Mouse (Mus musculus) G1E (cell line): ENCODE measurements around the gene Trim52. TPM values are rescaled to one million over a fixed set of nuclear protein-coding genes. Genes with fewer than 3 reads are reported as not detected.

Experiments used
- ATAC-seq: 2 replicates; pipeline ENCODE4 v1.8.0; 2016; ENCODE audit warnings: mild to moderate bottlenecking; ENCODE audit not compliant: insufficient number of reproducible peaks, poor library complexity, low FRiP score, severe bottlenecking; ENCODE audit errors: extremely low read depth
- DNase-seq: peaks from one replicate; pipeline ENCODE4 v3.0.0; 2012; ENCODE audit warnings: low spot score
- H3K27me3 ChIP-seq: 2 replicates; pipeline ENCODE4 v1.6.1; 2012; ENCODE audit warnings: mild to moderate bottlenecking, low read length, inconsistent platforms; ENCODE audit not compliant: insufficient read depth
- H3K36me3 ChIP-seq: replicated peaks from 2 replicates; pipeline ENCODE3; 2012; ENCODE audit warnings: mild to moderate bottlenecking, inconsistent platforms
- H3K4me1 ChIP-seq: 2 replicates; pipeline ENCODE4 v1.6.1; 2012; ENCODE audit warnings: low read depth, low read length, inconsistent platforms, mixed read lengths; ENCODE audit not compliant: insufficient read depth
- H3K4me3 ChIP-seq: 2 replicates; pipeline ENCODE4 v1.5.1; 2012; ENCODE audit warnings: low read depth, mild to moderate bottlenecking, inconsistent platforms, low read length, moderate library complexity, mixed read lengths
- H3K9me3 ChIP-seq: replicated peaks from 2 replicates; pipeline ENCODE4 v1.6.1; 2012; ENCODE audit warnings: inconsistent platforms
- CTCF ChIP-seq: IDR thresholded peaks from 2 replicates; pipeline ENCODE4 v1.5.1; 2012; ENCODE audit warnings: low read depth, low read length, inconsistent platforms, mixed read lengths
- GATA1 ChIP-seq: IDR thresholded peaks from 2 replicates; pipeline ENCODE4 v1.6.1; 2012; ENCODE audit warnings: borderline replicate concordance, low read length, inconsistent platforms, mixed read lengths
- GATA2 ChIP-seq: IDR thresholded peaks from 2 replicates; pipeline ENCODE4 v1.6.1; 2012; ENCODE audit warnings: low read depth, low read length, inconsistent platforms, borderline replicate concordance
- POLR2AphosphoS5 ChIP-seq: IDR thresholded peaks from 2 replicates; pipeline ENCODE4 v1.6.1; 2012; ENCODE audit warnings: low read depth, low read length, inconsistent platforms; ENCODE audit not compliant: insufficient replicate concordance
- TAL1 ChIP-seq: conservative IDR thresholded peaks from 2 replicates; pipeline ENCODE4 v1.6.1; 2012; ENCODE audit warnings: low read depth, low read length, inconsistent platforms, mixed read lengths
- polyA plus RNA-seq: library from polyadenylated mRNA; stranded (reverse); fragments of >175 nt; gene quantifications from 2 replicates; pipeline ENCODE4 v1.2.3, GENCODE M21; 2012
- total RNA-seq, 2 experiments: library from RNA; stranded (forward) in 1 of 2; stranded (reverse) in 1 of 2; fragments of 200-1000 nt in 1 of 2; fragments of >200 nt in 1 of 2; fragmentation: Nextera tagmentation in 1 of 2; gene quantifications; 2 replicates each; pipeline ENCODE4 v1.2.3; 2014 to 2017

Trim52 gene
- total RNA-seq (2014; fragmentation: Nextera tagmentation) (not detected in 2 replicates), total RNA-seq (2017) (0.05 and 0.06 TPM in 2 replicates), polyA plus RNA-seq (not detected in 2 replicates)

DNA sequence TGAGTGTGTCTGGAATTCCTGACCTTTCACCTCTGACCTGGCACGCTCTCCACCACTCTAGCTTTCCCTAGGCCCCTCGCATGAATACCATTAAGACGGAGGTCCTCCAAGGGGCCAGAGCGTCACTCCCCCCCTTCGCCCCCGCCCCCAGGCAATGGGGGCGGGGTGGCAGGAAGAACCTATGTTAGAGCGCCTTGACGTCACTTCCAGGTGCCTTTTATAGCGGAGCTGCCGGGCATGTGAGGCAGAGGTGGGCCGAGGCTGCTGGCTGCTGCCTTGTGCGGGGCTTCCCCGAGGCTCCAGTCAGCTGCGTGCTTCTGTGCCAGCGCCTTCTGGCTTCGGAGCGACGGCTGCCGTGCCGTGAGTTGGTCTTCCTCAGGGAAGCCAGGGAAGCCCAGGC is at the start of gene Trim52:
TSS of gene Trim52 (plus strand) at position 219 of the 400 bp plus-strand sequence.
- H3K27me3 ChIP-seq = no peaks in the 10 kb centered on the region
- peaks cover 21% of the 10 kb centered on the region for H3K9me3 ChIP-seq
- peak within 1 kb of the TSS; percentile 0; the same call in 1 of the 2 replicates for H3K4me3 ChIP-seq
- H3K36me3 ChIP-seq = no peaks in the 10 kb centered on the region
- no peaks in the 10 kb centered on the region; the same call in 1 of the 2 replicates for H3K4me1 ChIP-seq
- DNase-seq (no peak), ATAC-seq (no peak)
- TF ChIP-seq POLR2AphosphoS5 (no peak), CTCF (no peak), TAL1 (no peak), GATA2 (no peak), GATA1 (no peak)

DNA sequence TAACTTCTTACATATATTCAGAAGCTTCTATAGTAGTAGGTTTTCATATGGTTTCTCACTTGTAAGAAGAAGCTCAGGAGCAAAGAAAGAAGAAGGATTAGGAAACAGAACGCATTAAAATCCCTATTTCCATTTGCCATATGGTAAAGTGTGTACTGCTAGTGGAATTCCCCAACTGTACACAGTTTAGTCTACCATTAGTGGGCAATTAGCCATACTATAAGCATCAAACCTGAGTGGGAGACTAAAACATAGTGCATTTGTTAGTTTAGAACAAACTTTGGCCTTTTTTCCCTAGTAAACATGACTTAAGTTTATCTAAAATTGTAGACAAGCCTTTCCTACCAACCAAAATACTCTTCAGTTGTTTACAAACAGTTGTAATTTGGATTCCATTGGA is 33.4 kb upstream of the Trim52 start:
- Histone ChIP-seq H3K36me3 (no peaks in the 10 kb centered on the region), H3K4me3 (no peak overlapping the region), H3K4me1 (no peaks in the 10 kb centered on the region), H3K27me3 (no peaks in the 10 kb centered on the region), H3K9me3 (peaks cover 4% of the 10 kb centered on the region; the same call in 1 of the 2 replicates)
- ATAC-seq = no peak
- DNase-seq = no peak
- TF ChIP-seq TAL1 (no peak), POLR2AphosphoS5 (no peak)

DNA sequence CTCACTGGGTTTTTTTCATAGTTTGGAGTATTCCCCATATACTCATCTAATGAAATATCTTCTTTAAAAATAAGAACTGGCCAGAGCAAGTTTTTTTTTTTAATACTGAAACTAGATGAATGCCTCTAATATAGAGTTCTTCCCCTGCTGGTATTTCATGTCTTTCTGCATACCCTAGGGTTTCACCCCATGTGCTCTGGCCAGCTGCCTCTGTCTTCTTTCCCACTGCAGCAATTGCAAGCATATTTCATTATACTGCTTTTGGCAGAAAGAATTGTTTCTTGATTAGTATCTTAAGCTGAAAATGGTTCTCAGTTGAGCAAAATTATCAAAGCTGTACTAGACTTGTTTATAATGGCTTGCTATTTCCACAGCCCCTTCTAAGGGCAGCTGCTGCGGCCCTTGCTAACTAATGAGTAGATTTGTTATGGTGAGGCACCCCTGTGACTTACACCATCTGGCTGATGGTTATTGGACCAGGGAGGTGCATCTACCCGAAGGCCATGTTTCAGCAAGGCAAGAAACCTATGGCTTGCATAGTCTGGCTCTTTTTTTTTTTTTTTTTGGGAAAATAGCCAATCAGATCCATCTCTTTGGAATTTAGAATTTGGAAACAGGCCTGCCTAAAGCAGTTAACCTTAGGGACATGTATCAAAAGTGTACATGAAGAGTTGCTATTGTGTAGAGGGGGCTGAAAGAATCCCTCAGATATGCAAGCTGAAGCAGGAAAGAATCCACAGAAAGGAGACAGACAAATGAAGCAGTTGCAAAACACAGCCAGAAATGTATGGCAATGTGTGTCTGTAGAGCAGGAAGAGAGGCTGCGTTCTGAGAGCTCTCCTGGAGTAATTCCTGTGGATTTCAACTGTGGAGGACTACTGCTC is 30.6 kb upstream of the Trim52 start:
- H3K4me3 ChIP-seq = no peak overlapping the region
- H3K9me3 ChIP-seq = peaks cover 4% of the 10 kb centered on the region; the same call in 1 of the 2 replicates
- ATAC-seq (no peak), DNase-seq (no peak)
- TF ChIP-seq GATA2 (no peak), GATA1 (no peak), POLR2AphosphoS5 (no peak), TAL1 (no peak), CTCF (no peak)
- no peaks in the 10 kb centered on the region for H3K36me3 ChIP-seq
- H3K4me1 ChIP-seq = no peaks in the 10 kb centered on the region
- no peaks in the 10 kb centered on the region for H3K27me3 ChIP-seq

DNA sequence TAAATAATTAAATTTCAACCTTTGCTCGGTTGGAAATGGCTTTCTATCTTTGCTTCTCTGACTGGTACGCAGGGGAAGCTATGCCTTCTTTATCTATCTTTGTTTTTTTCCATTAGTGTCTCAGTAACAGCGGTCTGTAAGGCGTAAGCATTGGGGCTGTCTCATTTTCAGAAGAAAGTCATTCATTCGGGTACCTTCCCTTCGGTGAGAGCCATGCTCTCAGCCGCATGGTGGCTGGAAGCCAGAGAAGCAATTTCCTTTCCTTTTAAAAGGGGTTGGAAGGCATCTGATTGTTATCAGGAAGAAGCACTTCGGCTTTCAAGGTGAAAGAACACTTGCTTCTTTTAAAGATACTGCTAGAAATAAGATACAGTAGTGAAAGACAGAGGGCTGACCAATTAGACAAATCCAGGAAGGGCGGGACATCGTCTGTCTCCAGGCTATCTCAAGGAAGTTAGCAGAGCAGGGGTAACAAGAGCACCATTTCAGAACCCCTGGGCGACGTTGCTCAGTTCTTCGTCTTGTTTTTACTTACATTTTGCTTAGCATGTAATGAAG is 17.4 kb upstream of the Trim52 start:
- H3K36me3 ChIP-seq = no peaks in the 10 kb centered on the region
- peaks cover 31% of the 10 kb centered on the region for H3K9me3 ChIP-seq
- H3K4me1 ChIP-seq = no peaks in the 10 kb centered on the region
- DNase-seq (no peak), ATAC-seq (no peak)
- no peak overlapping the region for H3K4me3 ChIP-seq
- TF ChIP-seq POLR2AphosphoS5 = no peak
- no peak for TF ChIP-seq GATA2
- no peak for TF ChIP-seq TAL1
- no peak for TF ChIP-seq CTCF
- no peaks in the 10 kb centered on the region for H3K27me3 ChIP-seq

DNA sequence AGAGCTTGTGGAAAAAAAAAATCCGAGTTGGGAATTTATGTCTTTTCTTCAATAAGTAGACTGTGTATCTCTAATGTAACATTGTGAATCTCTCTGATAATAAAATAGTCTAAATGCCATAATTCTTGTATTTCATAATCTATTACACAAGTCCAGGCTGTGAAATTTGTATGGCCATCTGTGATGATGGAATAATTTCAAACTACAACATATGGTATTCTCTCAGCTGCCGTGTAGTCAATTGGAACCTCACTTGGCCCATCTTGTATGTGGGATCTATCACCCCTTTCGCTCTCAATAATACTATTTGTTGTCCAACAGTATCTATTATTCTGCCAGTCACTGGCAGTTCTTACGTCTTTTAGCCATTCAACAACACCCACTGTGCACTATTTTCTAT is 9.2 kb upstream of the Trim52 start:
- no peaks in the 10 kb centered on the region; the same call in 1 of the 2 replicates for H3K27me3 ChIP-seq
- ATAC-seq (no peak), DNase-seq (no peak)
- no peak overlapping the region for H3K4me3 ChIP-seq
- H3K9me3 ChIP-seq = peaks cover 38% of the 10 kb centered on the region
- H3K4me1 ChIP-seq = no peaks in the 10 kb centered on the region
- H3K36me3 ChIP-seq = no peaks in the 10 kb centered on the region
- no peak for TF ChIP-seq CTCF
- no peak for TF ChIP-seq POLR2AphosphoS5
- TF ChIP-seq TAL1 = no peak
- no peak for TF ChIP-seq GATA1
- TF ChIP-seq GATA2 = no peak

DNA sequence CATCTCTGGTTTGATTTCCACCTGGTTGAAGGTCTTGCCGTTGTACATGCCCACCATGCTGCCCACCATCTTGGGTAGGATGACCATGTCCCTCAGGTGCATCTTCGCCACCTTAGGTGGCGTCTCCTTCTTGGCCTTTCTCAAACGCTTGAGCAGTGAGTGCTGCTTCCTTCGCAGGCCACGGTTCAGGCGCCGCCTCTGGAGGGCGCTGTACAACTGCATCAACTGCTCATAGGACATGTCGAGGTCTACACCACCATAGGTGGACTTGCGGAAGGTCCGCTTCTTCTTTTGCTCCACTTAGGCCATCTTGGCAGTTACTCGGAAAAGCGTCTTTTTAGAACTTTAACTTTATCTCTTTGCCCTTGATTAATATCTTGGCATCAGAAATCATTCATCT is 5.1 kb upstream of the Trim52 start:
- Histone ChIP-seq H3K27me3 (no peaks in the 10 kb centered on the region; the same call in 1 of the 2 replicates), H3K4me3 (no peak overlapping the region), H3K36me3 (no peaks in the 10 kb centered on the region), H3K9me3 (peaks cover 21% of the 10 kb centered on the region), H3K4me1 (no peaks in the 10 kb centered on the region)
- TF ChIP-seq TAL1 (no peak), GATA1 (no peak), CTCF (no peak), POLR2AphosphoS5 (no peak), GATA2 (no peak)
- ATAC-seq (no peak), DNase-seq (no peak)
